Mouse (Mus musculus): ENCODE measurements around the gene Nek8. TPM values are rescaled to one million over a fixed set of nuclear protein-coding genes. Genes with fewer than 3 reads are reported as not detected.

The Nek8 gene
- polyA plus RNA-seq, 1 experiment from 2014 or later: 16.7 TPM

DNA sequence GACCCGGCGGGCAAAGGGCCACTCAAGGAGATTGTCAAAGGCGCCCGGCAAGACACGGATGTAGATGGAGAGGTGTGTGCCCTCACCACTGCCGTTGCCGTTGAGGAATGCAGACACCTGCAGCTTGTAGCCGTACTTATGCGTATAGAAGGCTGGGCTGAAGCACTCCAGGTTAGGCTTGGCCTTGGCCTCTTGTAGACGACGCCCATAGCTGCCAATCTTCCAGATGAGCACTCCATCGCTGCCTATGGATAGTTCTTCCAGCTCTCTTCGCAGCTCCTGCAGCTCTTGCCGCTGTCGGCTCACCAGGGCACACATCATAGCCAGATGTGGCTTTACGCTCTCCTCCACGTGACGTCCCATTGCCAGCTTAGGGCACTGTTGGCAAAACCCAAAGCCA lies 16.3 kb downstream of the Nek8 start:
- no peak for ATAC-seq (ENCODE audit: insufficient read depth, low FRiP score)
- Histone ChIP-seq H3K27ac (ENCODE audit: low read length) (no peak overlapping the region; the same call in 1 of the 2 replicates), H3K4me1 (ENCODE audit: control insufficient read depth, insufficient read depth, low read length) (peaks cover 22% of the 10 kb centered on the region), H3K4me3 (replicated peaks; ENCODE audit: low read length) (no peak overlapping the region), H3K9me3 (replicated peaks; ENCODE audit: control insufficient read depth, low read length) (no peaks in the 10 kb centered on the region), H3K9ac (ENCODE audit: low read length) (no peak overlapping the region), H3K36me3 (ENCODE audit: control insufficient read depth, insufficient read depth, low read length) (peaks cover 17% of the 10 kb centered on the region), H3K4me2 (ENCODE audit: low read depth, low read length) (no peak overlapping the region), H3K27me3 (ENCODE audit: control insufficient read depth, insufficient read depth, low read length) (no peaks in the 10 kb centered on the region)
- 79% methylated on average over 18 of the region's 18 CpGs for WGBS

DNA sequence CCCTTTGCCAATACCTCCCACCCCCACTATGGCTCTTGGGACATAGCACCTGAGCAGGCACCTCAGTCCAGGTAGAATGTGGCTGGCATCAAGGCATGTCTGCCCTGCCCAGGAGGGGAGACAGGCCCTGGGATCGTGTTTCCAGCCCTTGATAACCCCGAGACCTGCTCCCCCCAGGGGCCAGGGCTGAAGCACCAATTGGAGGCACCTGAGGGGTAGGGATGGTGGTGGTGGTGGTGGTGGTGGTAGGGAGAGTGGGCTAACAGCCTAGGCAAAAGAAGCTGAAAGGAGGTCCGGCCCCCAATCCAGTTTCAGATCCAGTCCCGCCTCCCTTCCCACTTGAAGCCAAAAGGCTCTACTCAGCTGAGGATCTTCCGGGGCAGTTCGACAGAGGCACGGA lies 16.9 kb downstream of the Nek8 start:
- Histone ChIP-seq H3K4me3 (replicated peaks; ENCODE audit: low read length) (no peak overlapping the region), H3K27ac (ENCODE audit: low read length) (no peak overlapping the region), H3K4me1 (ENCODE audit: control insufficient read depth, insufficient read depth, low read length) (peaks cover 22% of the 10 kb centered on the region), H3K9ac (ENCODE audit: low read length) (no peak overlapping the region), H3K9me3 (replicated peaks; ENCODE audit: control insufficient read depth, low read length) (no peaks in the 10 kb centered on the region), H3K27me3 (ENCODE audit: control insufficient read depth, insufficient read depth, low read length) (no peaks in the 10 kb centered on the region), H3K36me3 (ENCODE audit: control insufficient read depth, insufficient read depth, low read length) (peaks cover 17% of the 10 kb centered on the region), H3K4me2 (ENCODE audit: low read depth, low read length) (no peak overlapping the region)
- 65% methylated on average over 7 of the region's 7 CpGs for WGBS
- no peak for ATAC-seq (ENCODE audit: insufficient read depth, low FRiP score)

DNA sequence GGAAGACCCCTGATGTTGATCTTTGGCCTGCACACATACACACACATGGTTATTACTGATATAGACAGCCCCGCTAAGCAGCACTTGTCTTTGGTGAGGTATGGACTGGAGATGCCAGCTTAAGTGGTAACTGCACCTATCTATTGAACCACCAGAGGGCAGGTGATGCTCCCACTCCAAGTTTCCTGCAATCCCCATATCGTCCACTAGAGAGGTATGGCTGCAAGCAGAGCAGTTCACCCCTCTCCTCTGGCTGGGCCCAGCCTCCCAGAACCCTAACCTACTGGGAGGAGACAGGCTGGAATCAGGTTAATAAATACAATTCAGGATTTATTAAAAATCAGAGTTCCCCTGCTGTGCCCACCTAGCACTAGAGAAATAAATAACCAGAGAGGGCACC lies 17.4 kb downstream of the Nek8 start:
- Histone ChIP-seq H3K4me1 (ENCODE audit: control insufficient read depth, insufficient read depth, low read length) (peaks cover 22% of the 10 kb centered on the region), H3K4me2 (ENCODE audit: low read depth, low read length) (no peak overlapping the region), H3K27me3 (ENCODE audit: control insufficient read depth, insufficient read depth, low read length) (no peaks in the 10 kb centered on the region), H3K27ac (ENCODE audit: low read length) (no peak overlapping the region), H3K9ac (ENCODE audit: low read length) (no peak overlapping the region), H3K9me3 (replicated peaks; ENCODE audit: control insufficient read depth, low read length) (no peaks in the 10 kb centered on the region), H3K36me3 (ENCODE audit: control insufficient read depth, insufficient read depth, low read length) (peaks cover 17% of the 10 kb centered on the region), H3K4me3 (replicated peaks; ENCODE audit: low read length) (no peak overlapping the region)
- ATAC-seq (ENCODE audit: insufficient read depth, low FRiP score): peak; percentile 30
- WGBS: 19% methylated on average over 2 of the region's 2 CpGs

DNA sequence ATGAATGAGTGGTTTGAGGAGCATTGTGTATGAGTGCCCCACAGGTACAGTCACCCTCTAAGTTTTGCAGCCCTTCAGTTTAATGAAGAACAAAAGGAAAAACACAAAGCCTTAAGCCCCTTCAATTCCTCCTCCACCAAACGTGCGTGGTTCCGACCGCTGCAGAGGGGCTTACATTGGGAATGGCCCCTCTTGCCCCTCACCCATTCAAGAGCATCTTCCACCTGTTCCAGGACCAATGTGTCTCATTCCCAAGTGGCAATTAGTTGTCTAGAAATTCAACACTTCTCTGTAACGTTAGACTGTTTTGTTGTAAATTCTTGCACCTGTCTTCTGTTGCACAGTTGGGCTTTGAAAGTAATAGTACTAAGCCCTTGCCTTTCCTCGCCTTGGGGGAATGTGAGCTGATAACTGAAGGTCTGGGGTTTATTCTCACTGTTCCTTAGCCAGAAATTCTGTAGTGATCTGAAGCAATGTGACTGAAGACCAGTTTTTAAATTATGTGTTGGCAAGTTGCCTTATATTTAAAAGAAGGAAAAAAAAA lies 20.2 kb downstream of the Nek8 start:
- peaks cover 13% of the 10 kb centered on the region for H3K36me3 ChIP-seq (ENCODE audit: control insufficient read depth, insufficient read depth, low read length)
- no peak overlapping the region for H3K4me3 ChIP-seq (replicated peaks; ENCODE audit: low read length)
- no peak overlapping the region for H3K4me2 ChIP-seq (ENCODE audit: low read depth, low read length)
- H3K9me3 ChIP-seq (replicated peaks; ENCODE audit: control insufficient read depth, low read length): no peaks in the 10 kb centered on the region
- no peak overlapping the region for H3K9ac ChIP-seq (ENCODE audit: low read length)
- H3K4me1 ChIP-seq (ENCODE audit: control insufficient read depth, insufficient read depth, low read length): peaks cover 20% of the 10 kb centered on the region
- WGBS: 73% methylated on average over 6 of the region's 6 CpGs
- no peak for ATAC-seq (ENCODE audit: insufficient read depth, low FRiP score)
- no peaks in the 10 kb centered on the region for H3K27me3 ChIP-seq (ENCODE audit: control insufficient read depth, insufficient read depth, low read length)
- H3K27ac ChIP-seq (ENCODE audit: low read length): no peak overlapping the region

DNA sequence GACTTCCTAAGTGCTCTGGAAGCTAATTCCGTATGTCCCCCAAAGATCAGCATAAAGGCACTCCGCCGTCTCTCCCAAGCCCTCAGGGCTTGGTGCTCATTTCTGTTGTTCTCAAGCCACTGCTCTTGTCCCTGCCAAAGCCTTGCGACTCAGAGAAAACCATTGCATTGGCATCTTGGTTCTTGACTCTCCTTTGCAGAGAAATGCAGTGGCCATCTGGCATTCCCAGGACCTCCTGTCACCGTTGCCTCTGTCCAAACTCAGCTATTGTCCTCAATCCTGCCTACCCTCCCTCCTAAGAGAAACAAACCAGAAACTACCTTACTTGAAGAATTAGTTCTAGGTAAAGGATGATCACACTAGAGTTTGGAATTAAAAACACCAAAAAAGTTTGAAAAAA lies 20.8 kb downstream of the Nek8 start:
- no peak for ATAC-seq (ENCODE audit: insufficient read depth, low FRiP score)

DNA sequence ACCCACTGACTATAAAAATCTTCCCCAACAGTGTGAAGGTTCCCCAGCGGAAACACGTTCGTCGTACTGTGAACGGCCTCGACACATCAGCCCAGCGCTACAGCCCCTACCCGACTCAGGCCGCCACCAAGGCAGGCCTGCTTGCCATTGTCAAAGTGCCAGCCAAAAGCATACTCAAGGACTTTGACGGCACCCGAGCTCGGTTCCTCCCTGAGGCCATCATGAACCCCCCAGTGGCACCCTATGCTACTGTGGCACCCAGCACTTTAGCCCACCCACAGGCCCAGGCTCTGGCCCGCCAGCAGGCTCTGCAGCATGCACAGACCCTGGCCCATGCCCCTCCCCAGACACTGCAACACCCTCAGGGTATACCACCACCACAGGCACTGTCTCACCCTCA lies 22.7 kb downstream of the Nek8 start:
- 84% methylated on average over 13 of the region's 13 CpGs for WGBS
- H3K9ac ChIP-seq (ENCODE audit: low read length): no peak overlapping the region
- H3K9me3 ChIP-seq (replicated peaks; ENCODE audit: control insufficient read depth, low read length): no peaks in the 10 kb centered on the region
- no peaks in the 10 kb centered on the region for H3K27me3 ChIP-seq (ENCODE audit: control insufficient read depth, insufficient read depth, low read length)
- no peaks in the 10 kb centered on the region for H3K36me3 ChIP-seq (ENCODE audit: control insufficient read depth, insufficient read depth, low read length)
- no peak overlapping the region for H3K4me2 ChIP-seq (ENCODE audit: low read depth, low read length)
- peaks cover 17% of the 10 kb centered on the region for H3K4me1 ChIP-seq (ENCODE audit: control insufficient read depth, insufficient read depth, low read length)
- peak overlapping the region; percentile 57; the same call in 1 of the 2 replicates for H3K27ac ChIP-seq (ENCODE audit: low read length)
- H3K4me3 ChIP-seq (replicated peaks; ENCODE audit: low read length): no peak overlapping the region
- ATAC-seq (ENCODE audit: insufficient read depth, low FRiP score): no peak

More for the DNA sequence above, 20.8 kb downstream of the Nek8 start:
- Histone ChIP-seq H3K27me3 (ENCODE audit: control insufficient read depth, insufficient read depth, low read length) (no peaks in the 10 kb centered on the region), H3K9ac (ENCODE audit: low read length) (no peak overlapping the region), H3K4me3 (replicated peaks; ENCODE audit: low read length) (no peak overlapping the region), H3K4me2 (ENCODE audit: low read depth, low read length) (no peak overlapping the region), H3K36me3 (ENCODE audit: control insufficient read depth, insufficient read depth, low read length) (peaks cover 7% of the 10 kb centered on the region), H3K27ac (ENCODE audit: low read length) (no peak overlapping the region), H3K9me3 (replicated peaks; ENCODE audit: control insufficient read depth, low read length) (no peaks in the 10 kb centered on the region), H3K4me1 (ENCODE audit: control insufficient read depth, insufficient read depth, low read length) (peaks cover 20% of the 10 kb centered on the region)
- WGBS: 83% methylated on average over 5 of the region's 5 CpGs

DNA sequence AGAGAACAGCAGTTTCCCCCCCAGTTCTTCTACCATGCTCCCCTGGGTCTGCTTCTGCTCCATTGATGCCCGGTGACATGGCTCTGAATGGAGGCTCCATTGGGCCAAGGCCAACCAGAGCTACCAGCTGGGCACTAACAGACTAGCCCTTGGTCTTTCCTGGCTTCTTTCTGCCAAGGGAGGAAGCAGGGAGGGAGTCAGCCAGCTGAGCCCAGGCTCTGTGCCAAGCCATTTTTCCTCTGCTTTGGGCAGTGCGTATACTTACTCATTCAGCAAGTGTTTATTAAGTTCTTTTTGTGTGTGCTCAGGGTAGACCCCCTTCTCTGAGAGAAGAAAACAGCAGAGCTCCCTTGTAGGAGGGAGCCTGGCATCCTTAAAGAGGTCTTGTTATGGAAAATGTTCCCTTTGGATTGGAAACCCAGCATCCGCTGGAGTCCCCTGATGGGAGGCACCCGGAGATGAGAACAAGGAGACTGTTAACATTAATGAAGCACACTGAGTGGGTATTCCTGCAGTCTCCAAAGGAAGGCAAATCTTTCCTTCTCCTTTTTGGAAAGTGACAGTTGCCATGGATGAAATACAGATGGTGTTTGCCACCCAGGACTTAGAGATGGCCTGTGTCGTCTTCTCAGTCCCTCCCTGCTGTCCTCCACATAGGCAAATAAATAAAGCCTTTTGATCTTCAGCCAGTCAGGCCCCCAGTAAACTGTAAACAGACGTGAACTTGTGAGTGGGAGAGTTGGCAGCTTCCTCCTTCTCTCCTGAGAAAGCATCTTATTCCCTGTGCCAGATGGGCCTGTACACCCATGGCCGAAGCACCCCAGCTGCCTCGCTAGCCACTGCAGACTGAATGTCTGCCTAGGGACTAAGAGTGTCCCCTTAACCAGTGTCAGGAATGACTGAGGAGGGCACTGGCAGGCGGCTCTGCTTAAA lies 23.9 kb downstream of the Nek8 start:
- Histone ChIP-seq H3K4me1 (ENCODE audit: control insufficient read depth, insufficient read depth, low read length) (peaks cover 17% of the 10 kb centered on the region), H3K4me2 (ENCODE audit: low read depth, low read length) (no peak overlapping the region), H3K9me3 (replicated peaks; ENCODE audit: control insufficient read depth, low read length) (no peaks in the 10 kb centered on the region), H3K4me3 (replicated peaks; ENCODE audit: low read length) (no peak overlapping the region), H3K27ac (ENCODE audit: low read length) (peak overlapping the region; percentile 57), H3K27me3 (ENCODE audit: control insufficient read depth, insufficient read depth, low read length) (no peaks in the 10 kb centered on the region), H3K36me3 (ENCODE audit: control insufficient read depth, insufficient read depth, low read length) (no peaks in the 10 kb centered on the region), H3K9ac (ENCODE audit: low read length) (no peak overlapping the region; the same call in 1 of the 2 replicates)
- WGBS: 52% methylated on average over 9 of the region's 9 CpGs
- ATAC-seq (ENCODE audit: insufficient read depth, low FRiP score): peak; percentile 56

DNA sequence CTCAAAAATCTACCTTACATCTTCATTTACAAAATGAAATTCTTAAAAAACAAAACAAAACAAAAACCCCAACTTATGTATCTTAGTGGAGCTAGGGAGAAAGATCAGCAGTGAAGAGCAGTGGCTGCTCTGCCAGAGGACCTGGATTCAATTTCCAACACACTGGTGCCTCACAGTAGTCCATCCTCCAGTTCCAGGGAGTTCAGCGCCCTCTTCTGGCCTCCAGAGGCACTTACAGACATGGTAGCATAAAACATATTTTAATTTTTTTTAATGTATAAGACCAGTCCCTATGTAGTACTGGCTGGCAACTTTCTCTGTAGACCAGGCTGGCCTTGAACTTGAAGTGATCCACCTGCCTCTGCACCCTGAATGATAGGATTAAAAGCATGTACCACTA lies 25.3 kb downstream of the Nek8 start:
- Histone ChIP-seq H3K27ac (ENCODE audit: low read length) (no peak overlapping the region), H3K4me3 (replicated peaks; ENCODE audit: low read length) (no peak overlapping the region), H3K36me3 (ENCODE audit: control insufficient read depth, insufficient read depth, low read length) (no peaks in the 10 kb centered on the region), H3K4me1 (ENCODE audit: control insufficient read depth, insufficient read depth, low read length) (peaks cover 17% of the 10 kb centered on the region), H3K9me3 (replicated peaks; ENCODE audit: control insufficient read depth, low read length) (no peaks in the 10 kb centered on the region), H3K9ac (ENCODE audit: low read length) (no peak overlapping the region), H3K4me2 (ENCODE audit: low read depth, low read length) (no peak overlapping the region), H3K27me3 (ENCODE audit: control insufficient read depth, insufficient read depth, low read length) (no peaks in the 10 kb centered on the region)
- WGBS: 41% methylated on average over 1 of the region's 1 CpGs
- no peak for ATAC-seq (ENCODE audit: insufficient read depth, low FRiP score)

Measured in stomach, embryonic 16.5 days (tissue).